Mouse (Mus musculus) limb, embryonic 12.5 days (tissue): ENCODE data around the gene Ogg1. TPM values are rescaled to one million over a fixed set of nuclear protein-coding genes. Genes with fewer than 3 reads are reported as not detected.

ENCODE experiments used
- ATAC-seq: fragments of 200-750 bp; cut with Nextera tagmentation; 2 replicates; pipeline ENCODE4 v1.8.0; 2017; ENCODE audit warnings: low read depth, moderate TSS enrichment; ENCODE audit not compliant: insufficient number of reproducible peaks, insufficient read depth, low FRiP score, low TSS enrichment
- H3K27ac ChIP-seq: fragments of 300-500 bp; sonication (generic); 2 replicates; pipeline ENCODE4 v1.5.1; 2016; ENCODE audit warnings: mild to moderate bottlenecking, moderate library complexity
- H3K27me3 ChIP-seq: fragments of 300-500 bp; sonication (generic); 2 replicates; pipeline ENCODE4 v1.6.1; 2016; ENCODE audit warnings: mild to moderate bottlenecking, moderate library complexity
- H3K36me3 ChIP-seq: fragments of 300-500 bp; sonication (generic); 2 replicates; pipeline ENCODE4 v1.6.1; 2016; ENCODE audit warnings: mild to moderate bottlenecking, moderate library complexity
- H3K4me1 ChIP-seq: fragments of 300-500 bp; sonication (generic); replicated peaks from 2 replicates; pipeline ENCODE4 v1.6.1; 2016
- H3K4me2 ChIP-seq: fragments of 300-500 bp; sonication (generic); 2 replicates; pipeline ENCODE4 v1.6.1; 2016; ENCODE audit warnings: mild to moderate bottlenecking, moderate library complexity
- H3K4me3 ChIP-seq: fragments of 300-500 bp; sonication (generic); replicated peaks from 2 replicates; pipeline ENCODE4 v1.5.1; 2016; ENCODE audit warnings: mild to moderate bottlenecking
- H3K9ac ChIP-seq: fragments of 300-500 bp; sonication (generic); replicated peaks from 2 replicates; pipeline ENCODE4 v1.6.1; 2016; ENCODE audit warnings: mild to moderate bottlenecking, moderate library complexity
- H3K9me3 ChIP-seq: fragments of 300-500 bp; sonication (generic); 2 replicates; pipeline ENCODE4 v1.6.1; 2016; ENCODE audit warnings: mild to moderate bottlenecking, moderate library complexity
- WGBS: fragments of 180-500 bp; shearing (Covaris S2); methylation state at CpG from one replicate; pipeline ENCODE4 v1.1.7; 2016; 5-methylcytosine and 5-hydroxymethylcytosine counted together
- polyA plus RNA-seq: library from polyadenylated mRNA; unstranded; fragments of >200 nt; fragmentation: Nextera tagmentation; extraction: Ambion mirVana; gene quantifications from 2 replicates; pipeline ENCODE4 v1.2.1, GENCODE M21; 2016

Ogg1 gene
- polyA plus RNA-seq, 1 experiment from 2014 or later, result 16.5 TPM

DNA sequence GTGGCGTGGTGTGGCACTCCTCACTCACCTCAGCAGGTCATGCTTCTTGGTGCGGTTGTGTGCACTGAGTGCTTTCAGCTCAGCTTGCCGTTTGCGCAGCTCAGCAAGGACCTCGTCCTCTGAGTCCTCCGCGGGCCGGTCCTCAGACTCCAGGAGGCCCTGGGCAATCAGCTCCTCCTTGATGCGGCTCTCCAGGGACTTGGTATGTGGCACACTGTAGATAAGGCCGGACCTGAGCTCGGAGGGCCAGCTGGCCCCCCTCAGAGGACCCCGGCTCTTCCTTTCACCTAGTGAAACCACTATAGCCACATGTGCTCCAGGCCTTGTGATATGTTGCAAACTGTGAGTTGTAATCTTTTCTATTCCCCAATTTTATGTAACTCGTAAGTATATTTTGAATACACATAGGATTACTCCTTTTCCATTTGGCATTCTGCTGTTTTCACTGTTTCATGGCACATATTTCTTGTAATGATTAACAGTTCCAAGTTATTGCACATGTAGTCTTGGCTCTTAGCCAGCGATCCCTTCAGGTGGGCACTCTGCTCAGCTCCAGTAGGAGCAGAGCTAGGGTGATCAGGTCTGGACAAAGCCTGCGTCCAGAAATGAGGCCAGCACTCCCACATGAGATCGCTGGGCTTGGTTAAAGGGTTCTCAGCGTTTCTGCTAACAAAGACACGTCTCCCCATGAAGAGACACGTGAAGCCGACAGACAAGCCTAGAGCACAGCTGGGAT, 43.6 kb downstream of the Ogg1 start:
- Histone ChIP-seq H3K4me2 (no peak overlapping the region), H3K9ac (no peak overlapping the region), H3K27ac (no peak overlapping the region), H3K4me1 (no peaks in the 10 kb centered on the region), H3K9me3 (no peaks in the 10 kb centered on the region), H3K4me3 (no peak overlapping the region), H3K27me3 (no peaks in the 10 kb centered on the region), H3K36me3 (peaks cover 88% of the 10 kb centered on the region)
- 92% methylated on average over 20 of the region's 20 CpGs for WGBS
- ATAC-seq, result no peak

DNA sequence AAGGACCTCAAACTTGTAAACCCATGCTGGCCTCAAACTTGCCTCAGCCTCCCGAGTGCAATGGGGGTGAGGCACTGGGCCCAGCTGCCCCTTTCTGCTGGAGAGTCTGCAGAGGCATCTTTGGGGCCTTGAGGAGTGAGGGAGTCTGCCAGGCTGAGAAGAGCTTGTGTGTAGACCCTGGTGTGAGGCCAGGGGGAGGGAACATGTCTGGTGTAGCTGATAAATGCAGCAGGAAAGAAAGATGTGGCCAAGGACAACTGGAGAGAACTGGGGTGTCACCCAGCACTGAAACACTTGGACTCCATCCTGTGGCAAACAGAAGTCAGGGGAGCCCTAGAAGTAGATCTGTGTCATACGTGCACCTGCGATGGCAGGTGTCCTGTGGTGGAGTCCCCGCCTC, 46.7 kb downstream of the Ogg1 start:
- Histone ChIP-seq H3K4me2 (no peak overlapping the region), H3K4me3 (no peak overlapping the region), H3K27me3 (no peaks in the 10 kb centered on the region), H3K27ac (no peak overlapping the region), H3K9me3 (no peaks in the 10 kb centered on the region), H3K4me1 (peaks cover 6% of the 10 kb centered on the region; the same call in 1 of the 2 replicates), H3K9ac (no peak overlapping the region), H3K36me3 (peaks cover 75% of the 10 kb centered on the region)
- WGBS, result 84% methylated on average over 4 of the region's 4 CpGs
- ATAC-seq, result no peak

DNA sequence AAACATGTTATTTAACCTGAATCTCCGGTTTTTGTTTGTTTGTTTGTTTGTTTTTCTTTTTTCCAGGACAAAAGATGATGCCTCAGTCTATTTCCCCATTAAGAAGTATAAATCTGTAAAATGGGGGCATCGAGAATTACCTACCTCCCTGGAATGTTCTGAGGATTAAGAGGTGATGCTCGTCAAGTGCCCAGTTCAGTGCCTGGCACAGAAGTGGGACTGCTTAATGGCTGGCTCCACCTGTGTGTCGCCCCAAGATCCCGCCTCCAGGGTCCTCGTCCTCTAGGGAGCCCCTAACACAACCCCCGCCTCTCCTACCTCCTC, 50.4 kb downstream of the Ogg1 start:
- ATAC-seq, result no peak
- Histone ChIP-seq H3K27ac (peak overlapping the region; percentile 93), H3K36me3 (peaks cover 60% of the 10 kb centered on the region), H3K4me1 (peaks cover 15% of the 10 kb centered on the region), H3K4me3 (peak overlapping the region; percentile 97), H3K9me3 (no peaks in the 10 kb centered on the region), H3K27me3 (no peaks in the 10 kb centered on the region), H3K9ac (peak overlapping the region; percentile 96), H3K4me2 (peak overlapping the region; percentile 93)
- 7% methylated on average over 7 of the region's 7 CpGs for WGBS

DNA sequence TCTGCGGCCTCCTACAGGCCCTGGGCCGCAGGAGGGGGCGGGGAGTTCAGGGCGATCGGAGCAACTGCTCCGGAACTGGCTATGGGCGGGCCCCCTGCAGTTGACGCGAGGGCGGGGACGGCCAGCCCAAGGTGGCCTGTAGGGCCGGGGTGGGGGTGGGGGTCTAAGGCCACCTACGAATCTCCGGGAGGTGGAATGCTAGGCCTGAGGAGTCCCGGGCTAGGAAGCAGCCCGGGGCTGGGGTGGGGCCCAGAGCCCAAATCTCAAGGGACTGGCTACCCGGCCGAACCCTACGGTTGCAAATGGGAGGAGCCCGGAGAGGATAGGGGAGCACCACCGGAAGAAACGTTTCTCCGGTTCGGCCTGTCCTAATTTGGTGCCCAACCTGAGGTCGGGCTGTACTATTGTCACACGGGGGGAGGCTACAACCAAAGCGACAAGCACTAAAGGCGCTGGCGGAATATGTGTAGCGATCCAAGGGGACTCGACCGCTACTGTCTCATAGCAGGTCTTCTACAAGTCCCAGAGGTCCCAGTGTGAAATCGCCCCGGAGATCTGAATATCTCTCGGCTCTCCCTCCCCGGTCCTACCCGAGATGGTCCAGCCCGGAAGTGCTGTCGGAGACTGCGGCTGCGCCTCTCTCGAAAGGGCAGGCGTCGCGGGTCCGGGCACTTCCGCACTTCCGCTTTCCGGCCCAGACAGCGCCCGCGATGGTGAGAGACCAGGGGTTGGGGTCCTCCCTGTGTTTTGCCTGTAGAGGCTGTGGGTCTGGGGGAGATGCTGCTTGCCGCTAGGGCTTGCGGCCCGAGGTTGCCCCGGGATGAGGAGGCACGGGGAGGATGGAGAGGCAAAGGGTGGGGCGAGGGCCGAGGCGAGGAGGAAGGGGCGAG, 51.0 kb downstream of the Ogg1 start, which contains the start of the genes Tada3 and Arpc4:
TSS of gene Tada3 (minus strand) at position 388 of the 890 bp plus-strand sequence.
TSS of gene Arpc4 (plus strand) at position 620 of the 890 bp plus-strand sequence.
- WGBS, result under 1% methylated on average over 61 of the region's 61 CpGs
- peaks cover 15% of the 10 kb centered on the region for H3K4me1 ChIP-seq
- peak within 1 kb of the TSS; percentile 93 for H3K4me2 ChIP-seq
- peak within 1 kb of the TSS; percentile 93 for H3K27ac ChIP-seq
- peak within 1 kb of the TSS; percentile 97 for H3K4me3 ChIP-seq
- peaks cover 60% of the 10 kb centered on the region for H3K36me3 ChIP-seq
- no peaks in the 10 kb centered on the region for H3K9me3 ChIP-seq
- peak; percentile 95 for ATAC-seq
- peak within 1 kb of the TSS; percentile 96 for H3K9ac ChIP-seq
- no peaks in the 10 kb centered on the region for H3K27me3 ChIP-seq

DNA sequence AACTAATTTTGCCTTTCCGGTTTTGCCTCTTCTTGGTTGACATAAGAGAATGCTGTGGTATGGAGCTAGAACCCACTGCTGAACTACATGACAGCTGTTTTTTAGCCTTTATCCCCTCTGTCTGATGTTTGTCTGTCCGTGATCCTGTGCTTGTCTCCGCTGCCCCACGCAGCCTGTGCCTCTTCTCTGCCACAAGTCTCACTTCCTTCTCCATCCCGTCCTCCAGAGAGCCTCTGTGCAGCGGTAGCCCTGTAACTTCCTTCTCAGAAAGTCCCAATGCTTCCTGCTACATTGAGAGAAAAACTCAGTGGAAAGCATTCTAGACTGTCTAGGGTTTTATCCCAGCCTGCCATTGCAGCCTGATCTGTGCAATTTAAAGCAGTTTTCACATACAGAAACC, 52.5 kb downstream of the Ogg1 start:
- H3K4me3 ChIP-seq, result peak overlapping the region; percentile 97
- no peak overlapping the region for H3K27ac ChIP-seq
- H3K36me3 ChIP-seq, result peaks cover 60% of the 10 kb centered on the region
- ATAC-seq, result no peak
- H3K9me3 ChIP-seq, result no peaks in the 10 kb centered on the region
- H3K27me3 ChIP-seq, result no peaks in the 10 kb centered on the region
- 90% methylated on average over 6 of the region's 6 CpGs for WGBS
- no peak overlapping the region; the same call in 1 of the 2 replicates for H3K9ac ChIP-seq
- peak overlapping the region; percentile 93 for H3K4me2 ChIP-seq
- peaks cover 15% of the 10 kb centered on the region for H3K4me1 ChIP-seq

DNA sequence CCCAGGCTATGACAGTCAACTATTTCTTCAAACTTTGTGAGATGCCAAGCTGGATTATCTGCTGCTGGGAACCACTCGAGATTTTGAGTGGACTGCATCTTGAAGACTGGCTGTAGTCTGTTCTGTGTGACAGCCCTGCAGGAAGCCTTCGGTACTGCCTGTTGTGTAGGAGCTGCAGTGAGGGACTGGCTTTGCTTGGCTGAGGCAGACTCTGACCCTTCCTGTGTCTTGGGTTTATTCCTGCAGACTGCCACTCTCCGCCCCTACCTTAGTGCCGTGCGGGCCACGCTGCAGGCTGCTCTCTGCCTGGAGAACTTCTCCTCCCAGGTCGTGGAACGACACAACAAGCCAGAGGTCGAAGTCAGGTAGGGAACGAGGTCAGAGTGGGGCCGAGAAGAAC, 53.7 kb downstream of the Ogg1 start:
- Histone ChIP-seq H3K36me3 (peaks cover 60% of the 10 kb centered on the region), H3K4me1 (peaks cover 15% of the 10 kb centered on the region), H3K4me2 (no peak overlapping the region), H3K27ac (no peak overlapping the region), H3K27me3 (no peaks in the 10 kb centered on the region), H3K4me3 (no peak overlapping the region), H3K9ac (no peak overlapping the region), H3K9me3 (no peaks in the 10 kb centered on the region)
- 96% methylated on average over 11 of the region's 11 CpGs for WGBS
- no peak for ATAC-seq

DNA sequence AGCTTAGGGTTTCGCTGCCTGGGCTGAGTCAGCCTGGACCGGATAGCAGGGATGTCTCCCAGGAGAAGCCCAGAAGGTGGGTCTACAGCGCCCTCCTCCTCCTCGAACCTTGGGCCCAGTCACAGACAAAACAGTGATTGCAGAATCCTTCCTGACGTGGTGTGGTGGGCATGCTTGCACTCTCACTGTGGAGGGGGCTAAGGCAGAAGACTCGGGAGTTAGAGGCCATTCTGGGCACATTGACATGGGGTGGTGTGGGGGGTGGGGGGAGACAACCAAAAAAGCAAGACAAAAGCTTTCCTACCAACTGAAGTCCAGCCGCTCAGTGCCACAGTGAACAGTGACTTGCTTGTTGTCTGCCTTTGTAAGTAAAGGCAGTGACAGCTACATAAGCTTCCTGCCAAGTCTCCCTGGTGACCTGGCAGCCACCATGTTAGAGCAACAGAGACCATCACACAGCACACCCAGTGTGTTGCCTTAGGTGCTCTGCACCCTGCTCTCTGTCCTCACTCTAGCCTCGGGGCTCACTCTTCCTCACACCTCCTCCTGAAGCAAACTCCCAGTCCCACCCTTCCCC, 57.7 kb downstream of the Ogg1 start:
- Histone ChIP-seq H3K27ac (no peak overlapping the region), H3K36me3 (peaks cover 94% of the 10 kb centered on the region), H3K9me3 (no peaks in the 10 kb centered on the region), H3K4me2 (no peak overlapping the region), H3K27me3 (no peaks in the 10 kb centered on the region), H3K4me3 (no peak overlapping the region), H3K9ac (no peak overlapping the region), H3K4me1 (no peaks in the 10 kb centered on the region)
- 95% methylated on average over 8 of the region's 8 CpGs for WGBS
- no peak for ATAC-seq

Other genes with a start within 250 kb of the Ogg1 start
- 74.4 and 78.2 TPM in 2 replicates for gene Setd5, start 249.6 kb upstream of the Ogg1 start, polyA plus RNA-seq
- 1.0 and 1.3 TPM in 2 replicates for gene Lhfpl4, start 131.6 kb upstream of the Ogg1 start, polyA plus RNA-seq
- gene Mtmr14, start 89.1 kb upstream of the Ogg1 start, polyA plus RNA-seq, result 41.4 and 42.2 TPM in 2 replicates
- 0.29 and 0.31 TPM in 2 replicates for gene Cpne9, start 44.7 kb upstream of the Ogg1 start, polyA plus RNA-seq
- gene Brpf1, start 19.8 kb upstream of the Ogg1 start, polyA plus RNA-seq, result 28.3 and 28.7 TPM in 2 replicates
- gene Camk1, start 17.0 kb downstream of the Ogg1 start, polyA plus RNA-seq, result 79.2 and 82.3 TPM in 2 replicates
- gene Tada3, start 50.9 kb downstream of the Ogg1 start, polyA plus RNA-seq, result 45.4 and 48.9 TPM in 2 replicates
- gene Arpc4, start 51.1 kb downstream of the Ogg1 start, polyA plus RNA-seq, result 336 and 348 TPM in 2 replicates
- 6.6 and 8.2 TPM in 2 replicates for gene Ttll3, start 62.3 kb downstream of the Ogg1 start, polyA plus RNA-seq
- 28.0 and 30.9 TPM in 2 replicates for gene Rpusd3, start 92.4 kb downstream of the Ogg1 start, polyA plus RNA-seq
- gene Cidec, start 108.8 kb downstream of the Ogg1 start, polyA plus RNA-seq, result not detected in 2 replicates
- gene Jagn1, start 115.6 kb downstream of the Ogg1 start, polyA plus RNA-seq, result 75.2 and 77.0 TPM in 2 replicates
- 3.4 and 3.7 TPM in 2 replicates for gene Il17re, start 131.5 kb downstream of the Ogg1 start, polyA plus RNA-seq
- 4.2 and 5.1 TPM in 2 replicates for gene Il17rc, start 144.5 kb downstream of the Ogg1 start, polyA plus RNA-seq
- 14.1 and 14.9 TPM in 2 replicates for gene Creld1, start 156.3 kb downstream of the Ogg1 start, polyA plus RNA-seq
- gene Prrt3, start 175.0 kb downstream of the Ogg1 start, polyA plus RNA-seq, result 0.98 and 1.0 TPM in 2 replicates
- gene Emc3, start 204.7 kb downstream of the Ogg1 start, polyA plus RNA-seq, result 76.4 TPM in 2 replicates
- 14.8 and 16.1 TPM in 2 replicates for gene Fancd2, start 204.7 kb downstream of the Ogg1 start, polyA plus RNA-seq